18 mouse cellular contexts compared by ENCODE assay signal in genomic region chr2:166051421-166051820, GRCm38 (mm10).
"Had no signal": no experiment of that assay in that cellular context is flagged by ENCODE, and none has a peak within 500 bp of the region (broad histone marks: within the 10 kb centered on the region; RNA-seq: fewer than 3 reads in every experiment).

No protein-coding gene starts in this region.

- H3K4me3 ChIP-seq: midbrain, embryonic 10.5 days; midbrain, embryonic 12.5 days; myocyte; neural tube, embryonic 13.5 days; neural tube, embryonic 15.5 days; stomach, embryonic 15.5 days had no signal

- H3K27ac ChIP-seq: midbrain, embryonic 10.5 days; midbrain, embryonic 12.5 days; neural tube, embryonic 13.5 days; neural tube, embryonic 15.5 days; stomach, embryonic 15.5 days; stomach, postnatal 0 days had no signal

- DNase-seq: lung, adult 18-20 months; lung, embryonic 14.5 days; lung, postnatal 10 days; lung, postnatal 4 days; midbrain, embryonic 14.5 days; retina, postnatal 1 day; right cerebral cortex, postnatal 25 days; right cerebral cortex, postnatal 4 days; thymus, adult 2 months; thymus, postnatal 25 days; thymus, postnatal 4 days had no signal

- H3K4me1 ChIP-seq: midbrain, embryonic 10.5 days; midbrain, embryonic 12.5 days; neural tube, embryonic 13.5 days; neural tube, embryonic 15.5 days; stomach, embryonic 15.5 days had no signal
